Mouse (Mus musculus): ENCODE results near the gene Pax6. TPM values are rescaled to one million over a fixed set of nuclear protein-coding genes. Genes with fewer than 3 reads are reported as not detected.

Gene Pax6
- total RNA-seq, 2 experiments from 2014 or later: 0.36 TPM; not detected in 1

DNA sequence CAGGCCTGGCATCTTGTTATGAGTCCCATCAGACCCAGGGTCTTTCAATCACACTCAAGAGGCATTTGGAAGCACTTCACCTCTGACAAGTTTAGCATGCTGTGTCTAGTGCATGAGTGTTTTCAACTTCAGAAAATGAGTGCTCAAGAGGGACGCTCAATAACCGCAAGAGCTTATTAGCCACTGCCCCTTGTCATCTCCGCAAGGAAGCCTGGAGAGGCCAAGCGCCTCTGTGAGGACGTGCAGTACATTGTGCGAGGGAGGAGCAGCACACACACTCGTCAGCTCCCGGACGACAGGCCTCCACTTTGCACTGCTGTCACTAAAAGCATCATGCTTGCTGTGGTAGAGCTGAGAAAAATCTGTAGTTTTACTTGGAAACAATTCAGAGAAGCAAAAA is 58.0 kb downstream of the Pax6 start:
- DNase-seq: no peak

DNA sequence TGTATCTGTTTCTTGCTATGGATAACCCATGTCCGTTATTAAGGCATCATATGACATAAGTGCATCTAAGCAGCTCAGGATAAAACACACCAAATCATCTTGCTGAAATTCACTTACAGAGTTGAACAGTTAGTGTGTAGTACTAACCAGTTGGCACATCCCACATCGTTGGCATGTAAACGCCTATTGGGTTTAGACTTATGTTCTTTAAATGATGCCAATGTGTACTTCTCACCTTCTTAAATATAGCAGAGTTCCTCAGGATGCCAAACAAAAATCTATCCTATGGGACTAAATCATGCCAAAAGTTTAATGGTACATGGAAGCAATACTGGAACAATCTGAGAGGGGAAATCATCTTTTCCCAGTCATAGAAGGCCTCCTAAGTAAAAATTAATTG is 62.0 kb downstream of the Pax6 start:
- no peak for DNase-seq

DNA sequence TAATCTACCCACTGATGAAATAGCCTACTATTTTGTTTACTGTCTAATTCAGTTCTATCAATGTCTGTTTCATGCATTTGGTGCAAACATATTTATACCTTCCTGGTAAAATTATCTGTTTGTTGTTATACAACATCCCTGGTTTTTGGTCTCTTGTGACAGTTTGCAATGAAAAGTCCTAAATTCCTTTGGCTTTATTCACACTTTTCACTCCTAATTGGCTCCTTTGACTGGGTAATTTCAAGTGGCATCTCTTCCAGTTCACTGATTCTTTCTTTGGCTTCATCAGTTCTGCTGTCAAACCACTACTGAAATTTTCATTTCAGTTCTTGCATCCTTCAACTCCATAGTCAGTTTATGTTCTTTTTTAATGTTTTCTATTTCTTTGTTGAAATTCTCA is 67.5 kb downstream of the Pax6 start:
- no peak for DNase-seq

DNA sequence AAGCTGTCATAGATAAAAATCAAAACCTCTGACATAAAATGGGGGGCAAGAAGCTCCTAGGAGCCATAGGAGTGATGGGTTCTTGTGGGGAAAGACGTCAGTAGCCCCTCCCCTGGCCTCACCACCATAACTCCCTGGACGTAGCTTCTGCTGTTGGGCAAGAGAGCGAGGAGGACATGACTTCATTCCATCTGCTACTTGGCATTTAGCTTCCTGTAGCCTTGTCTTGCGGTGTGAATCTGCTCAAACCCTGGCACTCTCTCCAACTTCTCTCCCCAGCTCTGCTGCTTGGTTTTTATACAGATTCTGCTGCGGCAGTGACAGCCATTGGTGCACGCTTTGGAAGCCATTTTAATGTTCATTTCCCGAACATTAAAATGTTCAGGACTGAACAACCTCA is 78.2 kb downstream of the Pax6 start:
- DNase-seq: no peak

Other genes starting within 250 kb of the Pax6 start
- 10 to 100 TPM; 18.0 to 21.2 TPM for gene Elp4, start 235.7 kb downstream of the Pax6 start, total RNA-seq (2021)
- 10 to 100 TPM; 50.2 to 50.9 TPM for gene Immp1l, start 235.7 kb downstream of the Pax6 start, total RNA-seq (2021)

Measured in adrenal gland, postnatal 10 days (tissue).